ENCODE assay signal across 8 mouse cellular contexts in the genomic region with DNA sequence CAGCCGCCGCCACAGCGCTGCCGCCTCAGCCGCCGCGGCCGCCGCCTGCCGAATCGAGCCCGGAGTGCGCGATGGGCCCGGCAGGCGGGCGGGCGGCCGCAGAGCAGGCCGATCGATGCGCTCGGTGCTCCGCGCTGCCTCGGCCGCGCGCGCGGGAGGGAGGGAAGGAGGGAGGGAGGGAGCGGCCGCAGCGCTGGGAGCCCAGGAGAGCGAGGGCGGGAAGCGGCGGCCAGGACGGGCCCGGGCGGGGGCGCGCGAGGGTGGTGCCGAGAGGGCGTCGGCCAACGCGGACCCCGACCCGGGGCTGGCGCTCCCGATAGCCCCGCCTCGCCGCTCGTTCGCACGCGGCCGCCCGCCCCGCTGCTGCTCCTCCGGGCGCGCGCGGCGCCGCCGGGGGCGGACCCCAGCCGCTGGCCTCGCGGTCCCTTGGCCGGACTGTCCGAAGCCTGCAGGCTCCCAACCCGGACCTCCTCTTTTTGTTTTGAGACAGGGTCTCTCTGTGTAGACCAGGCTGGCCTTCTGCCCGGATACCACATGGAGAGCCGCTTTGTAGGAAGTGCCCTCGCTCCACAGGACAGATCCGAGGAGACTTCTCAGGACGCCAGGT. TPM values are rescaled to one million over a fixed set of nuclear protein-coding genes. Genes with fewer than 3 reads are reported as not detected.
A peak's percentile ranks its signal among the peaks of the same experiment; 100 is the strongest.
DNase-seq lines count a peak whose midpoint lies in the region; ATAC-seq and TF ChIP-seq lines count a peak whose summit lies in the region.

Kras (minus strand) TSS at position 55 of the 607 bp plus-strand sequence.

- ATAC-seq in embryonic facial prominence, embryonic 14.5 days (ENCODE audit: low read depth): peak; percentile 95
- peak; percentile 92 for ATAC-seq in limb, embryonic 14.5 days (ENCODE audit: low FRiP score, low read depth)
- ATAC-seq in midbrain, postnatal 0 days (ENCODE audit: low FRiP score): peak; percentile 91

- H3K4me1 ChIP-seq in embryonic facial prominence, embryonic 14.5 days (ENCODE audit: control insufficient read depth, insufficient read depth, low read length): peaks cover 4% of the 10 kb centered on the region; the same call in 1 of the 2 replicates
- peaks cover 17% of the 10 kb centered on the region for H3K4me1 ChIP-seq in limb, embryonic 14.5 days (ENCODE audit: control insufficient read depth, insufficient read depth, low read length)
- H3K4me1 ChIP-seq in midbrain, postnatal 0 days (ENCODE audit: insufficient read depth, low read length): peaks cover 4% of the 10 kb centered on the region; the same call in 1 of the 2 replicates

- no peak for TF ChIP-seq CTCF in midbrain, postnatal 0 days (IDR thresholded peaks at IDR 0.05)

- H3K9me3 ChIP-seq in embryonic facial prominence, embryonic 14.5 days (ENCODE audit: control insufficient read depth, low read length): no peaks in the 10 kb centered on the region
- H3K9me3 ChIP-seq in limb, embryonic 14.5 days (ENCODE audit: control insufficient read depth, low read length): no peaks in the 10 kb centered on the region
- H3K9me3 ChIP-seq in midbrain, postnatal 0 days (ENCODE audit: low read length): no peaks in the 10 kb centered on the region

- peak; percentile 47; the same call in 1 of the 2 replicates for TF ChIP-seq POLR2A in limb, embryonic 14.5 days (IDR thresholded peaks at IDR 0.05; ENCODE audit: borderline replicate concordance, extremely low read depth, insufficient read depth, insufficient read length)

- H3K27me3 ChIP-seq in embryonic facial prominence, embryonic 14.5 days (replicated peaks; ENCODE audit: control insufficient read depth, insufficient read depth, low read length): no peaks in the 10 kb centered on the region
- H3K27me3 ChIP-seq in limb, embryonic 14.5 days (ENCODE audit: control insufficient read depth, insufficient read depth, low read length): no peaks in the 10 kb centered on the region
- H3K27me3 ChIP-seq in midbrain, postnatal 0 days (ENCODE audit: insufficient read depth, low read length): no peaks in the 10 kb centered on the region

- H3K4me3 ChIP-seq in embryonic facial prominence, embryonic 14.5 days (ENCODE audit: low read depth, low read length): peak within 1 kb of the TSS; percentile 98
- H3K4me3 ChIP-seq in limb, embryonic 14.5 days (replicated peaks; ENCODE audit: low read length): peak within 1 kb of the TSS; percentile 95
- H3K4me3 ChIP-seq in midbrain, postnatal 0 days (ENCODE audit: low read depth, low read length): peak within 1 kb of the TSS; percentile 95

- peak within 1 kb of the TSS; percentile 97 for H3K9ac ChIP-seq in embryonic facial prominence, embryonic 14.5 days (ENCODE audit: low read depth, low read length)
- peak within 1 kb of the TSS; percentile 92 for H3K9ac ChIP-seq in limb, embryonic 14.5 days (ENCODE audit: low read depth, low read length, severe bottlenecking)
- peak within 1 kb of the TSS; percentile 88 for H3K9ac ChIP-seq in midbrain, postnatal 0 days (replicated peaks; ENCODE audit: low read length, poor library complexity, severe bottlenecking)

- peak within 1 kb of the TSS; percentile 72 for H3K4me2 ChIP-seq in embryonic facial prominence, embryonic 14.5 days (ENCODE audit: low read depth, low read length)
- peak within 1 kb of the TSS; percentile 77 for H3K4me2 ChIP-seq in limb, embryonic 14.5 days (replicated peaks; ENCODE audit: low read depth, low read length, severe bottlenecking)
- H3K4me2 ChIP-seq in midbrain, postnatal 0 days (ENCODE audit: low read depth, low read length, poor library complexity, severe bottlenecking): peak within 1 kb of the TSS; percentile 87

- WGBS in embryonic facial prominence, embryonic 14.5 days: 0% methylated on average over 11 of the region's 83 CpGs
- WGBS in limb, embryonic 14.5 days: under 1% methylated on average over 29 of the region's 83 CpGs
- WGBS in midbrain, postnatal 0 days: 2% methylated on average over 28 of the region's 83 CpGs

- peak within 1 kb of the TSS; percentile 87 for H3K27ac ChIP-seq in embryonic facial prominence, embryonic 14.5 days (replicated peaks; ENCODE audit: low read depth, low read length)
- peak within 1 kb of the TSS; percentile 88 for H3K27ac ChIP-seq in limb, embryonic 14.5 days (replicated peaks; ENCODE audit: low read depth, low read length)
- peak within 1 kb of the TSS; percentile 87 for H3K27ac ChIP-seq in midbrain, postnatal 0 days (ENCODE audit: low read depth, low read length)

- peak; percentile 79 for DNase-seq in 3T3-L1 (ENCODE audit: low read depth, low spot score)
- DNase-seq in adrenal gland, postnatal 4 days (ENCODE audit: low spot score in 2 of 2): peak; percentile 83 to 85
- peak; percentile 95 for DNase-seq in embryonic facial prominence, embryonic 14.5 days (ENCODE audit: low spot score)
- DNase-seq in heart, adult 8-10 months (ENCODE audit: low spot score): peak; percentile 82
- peak; percentile 88 for DNase-seq in kidney, adult 9 months
- DNase-seq in limb, embryonic 14.5 days (ENCODE audit: low spot score): peak; percentile 92
- DNase-seq in midbrain, postnatal 0 days (ENCODE audit: low spot score): peak; percentile 95
- DNase-seq in spleen, postnatal 14 days (ENCODE audit: low spot score in 2 of 2): peak; percentile 85 to 89

- H3K36me3 ChIP-seq in embryonic facial prominence, embryonic 14.5 days (ENCODE audit: control insufficient read depth, insufficient read depth, low read length): peaks cover 5% of the 10 kb centered on the region
- peaks cover 5% of the 10 kb centered on the region; the same call in 1 of the 2 replicates for H3K36me3 ChIP-seq in limb, embryonic 14.5 days (ENCODE audit: control insufficient read depth, insufficient read depth, low read length)
- H3K36me3 ChIP-seq in midbrain, postnatal 0 days (ENCODE audit: insufficient read depth, low read length): no peaks in the 10 kb centered on the region

RNA-seq across cellular contexts. Expression of gene Kras, which starts in this region (rescaled TPM):
- 10 to 100 TPM; 44.1 to 47.0 TPM for total RNA-seq in adrenal gland, postnatal 4 days (2021)
- polyA plus RNA-seq in embryonic facial prominence, embryonic 14.5 days (2014; fragmentation: Nextera tagmentation; extraction: Ambion mirVana): 70.4 and 71.3 TPM in 2 replicates
- 10 to 100 TPM; 25.1 to 35.9 (median 30.6) TPM for total RNA-seq in heart, adult 8-10 months (2022)
- 33.3 and 35.1 TPM in 2 replicates for polyA plus RNA-seq in limb, embryonic 14.5 days (2012; rRNA removed)
- 67.8 and 74.1 TPM in 2 replicates for polyA plus RNA-seq in limb, embryonic 14.5 days (2014; fragmentation: Nextera tagmentation; extraction: Ambion mirVana)
- total RNA-seq in midbrain, postnatal 0 days (2014; rRNA removed): 36.0 and 47.8 TPM in 2 replicates
- 64.7 and 80.2 TPM in 2 replicates for polyA plus RNA-seq in midbrain, postnatal 0 days (2015; fragmentation: Nextera tagmentation; extraction: Ambion mirVana)

Comparison
In these comparisons a context has a peak if more than half of its experiments do, and no peak if none do; other contexts are left out.
1. Peak in every context shown above with its lines: DNase-seq, ATAC-seq, H3K4me3 ChIP-seq and H3K27ac ChIP-seq.